Mouse (Mus musculus): ENCODE data around the gene Lmf1.
A peak's percentile ranks its signal among the peaks of the same experiment; 100 is the strongest.

The Lmf1 gene

DNA sequence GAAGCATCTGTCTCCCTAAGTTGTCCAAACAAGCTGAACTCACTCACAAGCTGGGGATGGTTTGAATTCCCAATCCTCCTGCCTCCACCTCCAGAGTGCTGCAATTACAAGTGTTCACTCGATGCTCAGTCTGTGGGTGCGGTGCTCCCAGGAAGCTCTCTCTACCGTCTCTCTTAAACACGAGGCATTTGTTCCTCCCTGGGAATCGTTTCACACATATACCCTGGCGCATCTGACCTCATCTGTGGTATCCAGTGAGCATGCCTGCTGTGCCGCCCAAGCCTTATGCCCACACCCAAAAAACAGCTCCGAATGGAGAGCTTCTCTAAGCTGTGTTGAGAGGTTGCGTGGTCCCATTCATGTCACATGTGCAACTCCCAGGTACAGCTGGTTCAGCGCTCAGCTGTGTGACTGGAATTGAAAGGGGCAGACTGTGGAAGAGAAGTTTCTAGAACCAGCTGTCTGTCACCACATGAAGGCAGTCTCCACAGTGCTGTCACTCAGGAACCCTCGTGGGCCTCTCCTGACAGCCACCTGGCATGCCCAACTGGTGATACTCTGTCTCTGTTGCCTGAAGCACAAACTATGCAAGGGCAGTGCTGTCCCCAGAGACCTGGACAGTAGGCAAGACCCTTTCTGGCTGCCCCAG is 29.4 kb downstream of the Lmf1 start:
- no peak for DNase-seq

DNA sequence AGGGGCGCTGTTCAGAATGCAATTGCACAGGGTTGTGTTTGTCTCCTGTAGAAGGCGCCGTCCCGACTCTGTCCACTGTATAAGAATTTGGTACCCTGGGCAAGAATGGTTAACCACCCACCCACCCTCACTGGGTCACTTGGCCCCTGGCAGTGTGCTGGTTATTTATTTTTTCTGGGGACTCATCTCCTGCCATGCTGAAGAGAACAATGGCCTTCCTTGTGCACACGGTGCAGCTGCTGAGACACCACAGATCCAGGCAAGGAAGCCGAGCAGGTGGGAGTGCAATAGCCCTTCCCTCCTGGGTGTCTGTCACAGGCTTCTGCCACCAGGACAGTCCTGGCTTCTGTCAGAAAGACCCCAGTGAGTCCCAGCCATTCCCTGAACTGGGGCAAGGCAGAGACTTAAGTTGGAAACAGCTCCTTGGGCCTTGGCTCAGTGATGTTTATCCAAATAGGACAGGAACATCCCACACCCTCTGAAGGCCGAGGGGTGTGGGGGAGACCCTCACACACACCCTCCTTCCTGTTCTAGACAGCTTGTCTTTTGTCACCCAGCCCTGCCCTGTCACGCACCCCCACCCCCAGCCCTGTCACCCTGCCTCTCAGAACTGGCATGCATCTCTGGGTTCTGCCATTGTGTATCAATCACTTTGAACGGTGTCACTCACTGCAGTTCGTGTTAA is 30.1 kb downstream of the Lmf1 start:
- no peak for DNase-seq

DNA sequence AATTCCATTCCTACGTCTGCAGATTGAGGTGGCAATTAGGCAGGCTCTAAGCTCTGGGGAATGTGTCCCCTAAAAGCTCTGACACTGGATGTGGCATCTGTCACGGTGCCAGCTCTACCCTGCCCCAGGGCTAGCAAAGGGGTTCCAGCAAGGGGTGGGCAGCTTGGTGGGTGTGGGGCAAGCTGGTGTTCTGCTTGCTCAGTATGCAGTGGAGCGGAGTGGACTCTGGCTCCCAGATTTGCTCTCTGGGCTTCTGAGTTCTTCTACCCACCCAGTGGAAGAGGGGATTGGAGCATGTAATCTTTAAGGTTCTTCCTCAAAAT is 30.6 kb downstream of the Lmf1 start:
- DNase-seq: no peak

GRCm38 (mm10) chr17:25610151-25610550 is 31.3 kb downstream of the Lmf1 start:
- DNase-seq: peak; percentile 12

- DNase-seq: no peak
These were observed 33.7 kb downstream of the Lmf1 start for GRCm38 (mm10) chr17:25612537-25612936.

DNA sequence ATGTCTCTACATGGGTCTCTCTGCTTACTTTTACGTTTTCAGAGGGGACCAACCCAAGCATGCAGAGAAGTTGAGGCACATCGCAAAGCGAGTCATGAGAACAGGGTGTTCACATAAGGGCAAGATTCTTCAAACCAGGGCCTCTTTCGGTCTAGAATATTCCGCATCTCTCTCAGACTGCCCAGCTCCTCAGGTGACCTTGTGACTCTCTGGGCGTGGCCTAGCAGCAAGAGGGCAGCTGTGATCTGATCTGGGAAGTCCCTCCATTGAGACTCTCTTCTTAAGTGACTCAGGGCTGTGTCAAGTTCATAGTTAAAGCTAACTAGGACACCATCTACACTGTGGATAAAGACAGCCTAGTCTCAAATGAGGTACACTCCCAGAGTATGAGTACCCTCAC is 34.4 kb downstream of the Lmf1 start:
- no peak for DNase-seq

- no peak for DNase-seq
These were observed 36.0 kb downstream of the Lmf1 start for GRCm38 (mm10) chr17:25614723-25615510.

- peak; percentile 62 for DNase-seq
These were observed 39.7 kb downstream of the Lmf1 start for GRCm38 (mm10) chr17:25618508-25619056.

DNA sequence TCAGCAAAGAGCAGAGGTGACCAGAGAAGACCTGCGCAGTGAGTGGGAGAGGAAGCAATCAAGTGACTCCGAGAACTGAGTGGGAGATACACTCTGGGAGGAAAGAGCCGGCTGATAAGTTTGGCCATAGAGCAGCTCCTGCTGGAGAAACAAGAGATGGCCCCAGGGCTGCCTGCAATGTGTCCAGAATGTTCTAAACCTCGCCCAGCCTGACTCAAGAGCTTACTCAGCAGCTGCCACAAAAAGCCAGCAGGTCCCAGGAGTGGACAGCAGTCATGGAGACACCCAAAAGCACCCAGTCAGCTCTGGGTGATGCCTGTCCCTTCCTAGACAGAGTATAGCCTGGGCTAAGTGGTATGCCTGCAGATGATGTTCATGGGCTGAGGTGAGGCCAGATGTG is 44.6 kb downstream of the Lmf1 start:
- no peak for DNase-seq

DNA sequence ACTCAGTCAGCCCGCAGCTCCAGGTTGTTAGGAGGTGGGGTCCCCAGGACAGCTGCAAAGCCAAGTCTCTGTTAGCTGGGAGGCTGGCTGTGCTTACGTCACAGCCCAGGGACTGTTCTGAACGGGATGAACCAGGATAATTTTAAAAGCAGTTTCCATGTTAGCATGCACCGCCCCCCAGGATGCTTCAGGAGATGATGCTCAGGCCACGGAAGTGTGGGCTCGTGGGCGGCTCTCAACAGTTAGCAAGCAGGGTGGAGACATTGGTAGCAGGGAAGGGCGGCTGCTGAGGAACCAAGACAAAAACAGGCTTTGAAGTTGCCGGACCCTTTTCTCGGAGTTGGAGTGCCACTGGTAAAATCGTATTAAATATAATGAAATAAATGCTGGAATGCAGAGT is 45.0 kb downstream of the Lmf1 start:
- DNase-seq: no peak

- no peak for DNase-seq
These were observed 45.7 kb downstream of the Lmf1 start for GRCm38 (mm10) chr17:25624446-25625119.

DNA sequence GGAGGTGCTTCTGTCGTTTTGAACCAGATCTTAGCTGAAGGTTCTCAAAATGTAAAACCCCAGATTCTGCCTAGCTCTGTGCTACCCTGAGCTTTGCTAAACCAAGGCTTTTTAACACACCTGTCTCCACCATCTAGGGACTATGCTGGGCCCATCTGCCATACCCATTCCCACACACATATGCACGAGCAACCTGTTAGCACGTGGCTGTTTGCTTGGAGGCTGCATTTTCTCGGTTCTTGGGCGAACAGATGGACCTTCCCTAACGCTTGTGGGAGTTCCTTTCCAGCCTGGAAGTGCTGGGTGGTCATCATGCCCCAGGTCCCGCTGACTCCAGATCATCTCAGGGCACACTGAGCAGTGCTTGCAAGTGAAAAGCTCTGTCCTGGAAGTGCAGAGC is 46.4 kb downstream of the Lmf1 start:
- DNase-seq: no peak

DNA sequence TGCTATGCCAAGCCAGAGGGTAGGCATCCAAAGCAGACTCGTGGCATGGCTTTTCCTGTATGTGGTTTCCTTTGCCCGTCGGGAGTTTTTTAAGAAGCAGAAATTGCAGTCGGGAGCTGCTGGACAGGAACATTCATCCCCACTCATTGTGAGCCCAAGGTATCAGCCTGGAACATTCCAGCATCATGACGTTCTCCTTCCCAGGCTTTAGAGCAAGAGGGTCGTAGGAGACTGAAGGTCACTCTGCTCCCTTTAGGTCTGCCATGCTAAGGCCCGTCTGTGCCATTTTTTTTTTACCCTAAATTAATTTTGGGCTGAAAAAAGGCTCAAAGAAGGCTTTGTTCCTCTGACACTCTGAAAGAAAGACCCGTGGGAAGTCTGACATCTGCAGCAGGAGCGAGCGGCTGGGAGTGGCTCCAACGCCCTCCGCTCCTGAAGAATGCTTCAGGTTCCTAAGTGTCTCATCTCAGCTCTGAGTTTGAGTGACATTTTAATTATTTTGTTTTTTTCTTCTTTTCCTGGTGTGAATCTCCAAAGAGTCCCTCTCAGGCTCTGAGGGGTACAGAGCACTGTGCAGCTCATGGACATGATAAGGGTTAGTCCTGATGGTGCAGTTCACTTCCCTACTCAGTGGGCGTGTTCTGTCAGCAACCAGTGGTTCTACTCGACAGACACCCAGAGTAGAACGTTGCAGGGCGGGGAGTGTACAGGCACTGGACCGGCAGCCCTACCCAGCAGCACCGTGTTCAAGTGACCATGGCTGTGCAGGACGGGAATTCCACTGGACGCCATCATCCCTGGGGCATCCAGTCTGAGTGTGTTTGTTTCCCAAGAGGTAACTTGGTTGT is 47.5 kb downstream of the Lmf1 start:
- DNase-seq: no peak

DNA sequence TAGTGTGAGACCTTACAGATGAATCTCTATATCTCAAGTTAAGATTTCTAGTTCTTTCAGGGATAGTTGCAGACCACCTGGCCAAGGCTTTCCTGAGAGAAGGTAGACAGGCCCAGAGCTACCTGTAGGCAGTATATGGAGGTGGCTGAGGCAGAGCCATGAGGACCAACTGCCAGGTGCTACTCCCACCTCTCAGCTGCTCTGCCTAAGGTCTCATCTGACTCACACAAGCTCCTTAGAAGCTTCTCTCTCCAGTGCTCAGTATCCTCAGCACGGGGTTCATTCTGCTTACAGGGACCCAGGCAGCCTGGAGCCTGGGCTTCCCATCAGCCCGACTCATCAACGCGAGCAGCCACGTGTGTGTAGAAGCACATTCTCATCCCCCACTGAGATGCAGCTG is 51.4 kb downstream of the Lmf1 start:
- no peak for DNase-seq

GRCm38 (mm10) chr17:25634070-25634469 is 55.2 kb downstream of the Lmf1 start:
- no peak for DNase-seq

- no peak for DNase-seq
These were observed 56.5 kb downstream of the Lmf1 start for GRCm38 (mm10) chr17:25635387-25635786.

GRCm38 (mm10) chr17:25635806-25636205 is 56.9 kb downstream of the Lmf1 start:
- DNase-seq: no peak

DNA sequence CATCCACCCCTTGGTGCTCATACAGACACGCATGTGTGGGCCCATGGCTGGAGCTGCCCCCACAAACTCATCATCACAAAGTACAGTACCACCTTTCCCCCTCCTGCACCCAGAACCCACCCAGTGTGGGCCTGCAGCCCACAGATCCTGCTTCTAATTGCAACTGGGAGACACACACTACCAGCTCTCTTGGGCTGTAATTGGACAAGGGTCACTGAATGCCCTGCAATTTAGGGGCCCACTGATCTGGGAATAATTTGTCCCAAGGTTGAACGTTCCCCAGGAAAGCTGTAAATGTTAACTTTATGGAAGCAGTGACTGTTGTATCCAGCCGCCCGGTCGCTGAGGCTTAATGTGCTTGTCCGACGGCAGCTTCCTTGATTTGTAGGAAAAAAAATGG is 59.1 kb downstream of the Lmf1 start:
- DNase-seq: no peak

DNA sequence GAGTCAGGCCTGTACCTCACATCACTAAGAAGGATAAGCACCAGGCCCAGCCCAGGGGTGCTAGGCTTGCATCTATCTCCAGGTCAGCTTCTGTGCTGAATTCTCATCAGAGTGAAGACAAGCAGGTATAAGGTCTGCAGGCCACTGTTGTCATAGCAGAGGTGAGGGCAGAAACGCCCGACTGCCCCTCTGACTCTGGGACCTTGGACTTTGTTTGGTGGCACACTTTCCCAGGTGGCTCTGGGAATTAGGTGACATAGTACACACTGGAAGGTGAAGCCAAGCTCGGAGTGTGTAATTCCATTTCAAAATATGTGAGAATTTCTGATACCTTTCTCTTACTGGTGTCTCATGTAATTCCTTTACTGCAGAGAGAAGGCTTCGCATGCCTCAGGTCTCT is 59.6 kb downstream of the Lmf1 start:
- DNase-seq: no peak

GRCm38 (mm10) chr17:25640956-25641355 is 62.1 kb downstream of the Lmf1 start:
- no peak for DNase-seq

GRCm38 (mm10) chr17:25642032-25642431 is 63.1 kb downstream of the Lmf1 start:
- peak; percentile 55 for DNase-seq
